20 mouse cellular contexts compared by ENCODE assay signal in the genomic region with DNA sequence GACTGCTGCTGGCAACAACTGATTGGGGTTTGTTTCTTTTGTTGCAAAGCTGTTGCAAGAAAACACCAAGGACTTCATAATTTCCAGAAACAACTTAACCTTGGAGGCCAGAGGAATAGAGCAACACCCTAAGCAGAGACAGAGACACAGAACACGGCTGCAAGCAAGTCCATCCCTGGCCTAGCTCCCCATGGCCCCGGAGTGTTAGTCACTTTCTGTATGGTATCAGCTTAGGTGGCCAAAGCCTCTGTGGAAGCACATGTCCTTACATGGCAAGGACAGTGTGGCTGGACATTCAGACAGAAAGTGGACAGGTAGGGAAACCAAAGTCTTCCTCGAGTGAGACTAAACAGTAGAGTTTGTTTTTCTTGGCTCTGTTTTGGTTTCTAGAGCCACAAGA. TPM values are rescaled to one million over a fixed set of nuclear protein-coding genes. Genes with fewer than 3 reads are reported as not detected.
A peak's percentile ranks its signal among the peaks of the same experiment; 100 is the strongest.
DNase-seq lines count a peak whose midpoint lies in the region; ATAC-seq and TF ChIP-seq lines count a peak whose summit lies in the region.
"Had no signal": no experiment of that assay in that cellular context is flagged by ENCODE, and none has a peak within 500 bp of the region (broad histone marks: within the 10 kb centered on the region; RNA-seq: fewer than 3 reads in every experiment).

No protein-coding gene starts in this region.

- H3K4me1 ChIP-seq in forebrain, embryonic 14.5 days (ENCODE audit: control insufficient read depth, insufficient read depth, low read length), result no peaks in the 10 kb centered on the region
- H3K4me1 ChIP-seq: embryonic facial prominence, embryonic 15.5 days; intestine, embryonic 15.5 days had no signal

- TF ChIP-seq CTCF in Patski (IDR thresholded peaks at IDR 0.05), result no peak

- WGBS in forebrain, embryonic 14.5 days, result 90% methylated on average over 3 of the region's 3 CpGs

- H3K27ac ChIP-seq in forebrain, embryonic 14.5 days (ENCODE audit: low read depth, low read length), result no peak overlapping the region
- H3K27ac ChIP-seq: embryonic facial prominence, embryonic 15.5 days; heart, embryonic 10.5 days; heart, embryonic 15.5 days; hindbrain, embryonic 10.5 days; hindbrain, embryonic 14.5 days; intestine, embryonic 15.5 days had no signal

- POLR2A ChIA-PET in Patski (lab: Charles Lee), result no interaction called here

- DNase-seq in adrenal gland, postnatal 14 days, result peak; percentile 23
- no peak for DNase-seq in adrenal gland, postnatal 10 days
- DNase-seq in heart, adult 11 months, result peak; percentile 71
- DNase-seq in heart, postnatal 4 days, result no peak
- no peak for DNase-seq in Patski (ENCODE audit: low read depth, low spot score)
- DNase-seq in forebrain, embryonic 14.5 days (ENCODE audit: low spot score), result no peak
- no peak for DNase-seq in ovary, adult 18-20 months (ENCODE audit: low spot score)
- DNase-seq: cerebellum, adult 2 months; cerebellum, postnatal 10 days; gastrocnemius, postnatal 14 days; heart, postnatal 14 days; kidney, adult 2 months had no signal

- no peak overlapping the region for H3K4me3 ChIP-seq in forebrain, embryonic 14.5 days (ENCODE audit: low read depth, low read length)
- H3K4me3 ChIP-seq: embryonic facial prominence, embryonic 15.5 days; heart, embryonic 10.5 days; heart, embryonic 15.5 days; hindbrain, embryonic 10.5 days; intestine, embryonic 15.5 days had no signal

- CTCF ChIA-PET in Patski (lab: Charles Lee), result interaction anchor here (0.9 to 2.3 kb wide), 3 partner anchors 12 to 36 kb away, joined by 3 to 6 read pairs (median 3); no protein-coding TSS in a partner anchor

- peak; percentile 23 for ATAC-seq in Patski
- ATAC-seq in forebrain, embryonic 14.5 days, result no peak
- ATAC-seq: forebrain, embryonic 16.5 days; intestine, embryonic 15.5 days had no signal

- H3K4me2 ChIP-seq in forebrain, embryonic 14.5 days (ENCODE audit: low read length), result no peak overlapping the region
- H3K4me2 ChIP-seq: embryonic facial prominence, embryonic 15.5 days; heart, embryonic 15.5 days; hindbrain, embryonic 14.5 days; intestine, embryonic 15.5 days had no signal

- H3K9me3 ChIP-seq in forebrain, embryonic 14.5 days (replicated peaks; ENCODE audit: control insufficient read depth, low read length), result no peaks in the 10 kb centered on the region
- H3K9me3 ChIP-seq: embryonic facial prominence, embryonic 15.5 days; heart, embryonic 10.5 days; heart, embryonic 15.5 days; hindbrain, embryonic 10.5 days; intestine, embryonic 15.5 days had no signal

- in situ Hi-C loops in Patski (cut with MboI; ENCODE audit: low pct_unique_long_range_greater_than_20kb), result no loop called here

- H3K36me3 ChIP-seq in forebrain, embryonic 14.5 days (ENCODE audit: control insufficient read depth, insufficient read depth, low read length), result no peaks in the 10 kb centered on the region
- H3K36me3 ChIP-seq: embryonic facial prominence, embryonic 15.5 days; heart, embryonic 10.5 days; heart, embryonic 15.5 days; hindbrain, embryonic 10.5 days; intestine, embryonic 15.5 days had no signal

- no peaks in the 10 kb centered on the region for H3K27me3 ChIP-seq in Patski
- no peaks in the 10 kb centered on the region for H3K27me3 ChIP-seq in forebrain, embryonic 14.5 days (replicated peaks; ENCODE audit: control insufficient read depth, insufficient read depth, low read length)
- H3K27me3 ChIP-seq: CH12.LX; embryonic facial prominence, embryonic 15.5 days; heart, embryonic 15.5 days; intestine, embryonic 15.5 days had no signal

- H3K9ac ChIP-seq in forebrain, embryonic 14.5 days (ENCODE audit: low read length), result no peak overlapping the region
- H3K9ac ChIP-seq: embryonic facial prominence, embryonic 15.5 days; heart, embryonic 15.5 days; hindbrain, embryonic 14.5 days; intestine, embryonic 15.5 days had no signal

RNA-seq across cellular contexts. Expression of gene Rnf150, which starts 44.1 kb away (rescaled TPM):
- 13.8 and 14.2 TPM in 2 replicates for total RNA-seq in adrenal gland, postnatal 14 days (2021)
- 10 to 100 TPM; 10.7 to 15.4 TPM for total RNA-seq in adrenal gland, postnatal 10 days (2021)
- 1 to 10 TPM; 8.8 TPM for total RNA-seq in heart, postnatal 4 days (2021)
- 19.1 TPM for polyA plus RNA-seq in Patski (2021)
- polyA plus RNA-seq in forebrain, embryonic 14.5 days (2014; fragmentation: Nextera tagmentation; extraction: Ambion mirVana), result 0.89 and 1.4 TPM in 2 replicates

Comparison
In these comparisons a context has a peak if more than half of its experiments do, and no peak if none do; other contexts are left out.
1. DNase-seq: peak in adrenal gland, postnatal 14 days (single experiment) and heart, adult 11 months (single experiment); none in adrenal gland, postnatal 10 days (single experiment), heart, postnatal 4 days (single experiment), Patski (single experiment), forebrain, embryonic 14.5 days (single experiment) and ovary, adult 18-20 months (single experiment).